Mouse (Mus musculus) heart, adult 11 months (tissue): ENCODE results near the gene 9930022D16Rik.

ENCODE experiments used
- DNase-seq: peaks from one replicate; pipeline ENCODE4 v3.0.0; 2022

9930022D16Rik gene

GRCm38 (mm10) chr11:109458165-109458564, 44.4 kb downstream of the 9930022D16Rik start:
- DNase-seq, result no peak

GRCm38 (mm10) chr11:109460586-109460985, 46.9 kb downstream of the 9930022D16Rik start:
- peak; percentile 94 for DNase-seq

GRCm38 (mm10) chr11:109465068-109465467, 51.4 kb downstream of the 9930022D16Rik start:
- DNase-seq, result no peak

DNA sequence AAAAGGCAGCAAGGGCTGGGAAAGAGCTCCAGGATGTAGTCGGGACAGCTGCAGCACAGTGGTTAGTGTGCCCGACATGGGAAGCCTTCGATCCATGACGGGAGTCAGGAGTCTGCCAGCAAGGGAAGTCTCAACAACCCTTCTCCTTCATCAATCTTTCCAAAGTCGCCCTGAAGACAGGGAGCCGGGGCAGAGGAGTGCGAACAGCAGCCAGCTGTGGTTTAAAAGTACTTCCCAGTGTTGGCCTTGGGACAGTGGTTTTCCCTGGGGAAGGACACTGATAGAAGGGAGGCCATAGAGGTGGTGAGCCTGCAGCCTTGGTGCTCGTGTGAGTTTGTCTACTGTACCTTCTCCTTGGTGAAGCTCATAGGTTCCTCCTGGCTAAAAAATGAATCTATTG, 53.3 kb downstream of the 9930022D16Rik start:
- DNase-seq, result peak; percentile 92

GRCm38 (mm10) chr11:109468133-109468532, 54.4 kb downstream of the 9930022D16Rik start:
- DNase-seq, result no peak
